Mouse (Mus musculus) liver, embryonic 16.5 days (tissue): Measurements from ENCODE around the gene Itgad. TPM values are rescaled to one million over a fixed set of nuclear protein-coding genes. Genes with fewer than 3 reads are reported as not detected.

Experiments
- ATAC-seq: fragments of 200-750 bp; cut with Nextera tagmentation; 2 replicates; pipeline ENCODE4 v1.8.0; 2017; ENCODE audit warnings: low read depth, mild to moderate bottlenecking, moderate number of reproducible peaks, moderate library complexity
- H3K27ac ChIP-seq: fragments of 300-500 bp; sonication (generic); 2 replicates; pipeline ENCODE4 v1.5.1; 2014; ENCODE audit warnings: mild to moderate bottlenecking, low read length
- H3K27me3 ChIP-seq: fragments of 300-500 bp; sonication (generic); 2 replicates; pipeline ENCODE4 v1.6.1; 2014; ENCODE audit warnings: low read depth, low read length, mixed read lengths; ENCODE audit not compliant: control insufficient read depth, insufficient read depth
- H3K36me3 ChIP-seq: fragments of 300-500 bp; sonication (generic); 2 replicates; pipeline ENCODE4 v1.6.1; 2014; ENCODE audit warnings: mild to moderate bottlenecking; ENCODE audit not compliant: control insufficient read depth, insufficient read depth
- H3K4me1 ChIP-seq: fragments of 300-500 bp; sonication (generic); 2 replicates; pipeline ENCODE4 v1.6.1; 2014; ENCODE audit warnings: low read depth, low read length, mixed read lengths; ENCODE audit not compliant: control insufficient read depth
- H3K4me2 ChIP-seq: fragments of 300-500 bp; sonication (generic); 2 replicates; pipeline ENCODE4 v1.6.1; 2014; ENCODE audit warnings: low read depth, low read length, mixed read lengths
- H3K4me3 ChIP-seq: fragments of 300-500 bp; sonication (generic); 2 replicates; pipeline ENCODE4 v1.5.1; 2014; ENCODE audit warnings: low read depth, mild to moderate bottlenecking, low read length
- H3K9ac ChIP-seq: fragments of 300-500 bp; sonication (generic); 2 replicates; pipeline ENCODE4 v1.6.1; 2014; ENCODE audit warnings: low read depth, low read length
- H3K9me3 ChIP-seq: fragments of 300-500 bp; sonication (generic); replicated peaks from 2 replicates; pipeline ENCODE4 v1.6.1; 2016; ENCODE audit warnings: low read length; ENCODE audit not compliant: control insufficient read depth
- WGBS: fragments of 180-500 bp; shearing (Covaris S2); extraction: QIAGEN DNeasy Blood & Tissue Kit; methylation state at CpG from one replicate; pipeline ENCODE4 v1.1.7; 2014; ENCODE audit not compliant: insufficient replicate concordance; 5-methylcytosine and 5-hydroxymethylcytosine counted together
- polyA plus RNA-seq: library from polyadenylated mRNA; unstranded; fragments of >200 nt; fragmentation: Nextera tagmentation; extraction: Ambion mirVana; gene quantifications from 2 replicates; pipeline ENCODE4 v1.2.1, GENCODE M21; 2015

Gene Itgad
- polyA plus RNA-seq, 1 experiment from 2014 or later = 0.13 TPM

DNA sequence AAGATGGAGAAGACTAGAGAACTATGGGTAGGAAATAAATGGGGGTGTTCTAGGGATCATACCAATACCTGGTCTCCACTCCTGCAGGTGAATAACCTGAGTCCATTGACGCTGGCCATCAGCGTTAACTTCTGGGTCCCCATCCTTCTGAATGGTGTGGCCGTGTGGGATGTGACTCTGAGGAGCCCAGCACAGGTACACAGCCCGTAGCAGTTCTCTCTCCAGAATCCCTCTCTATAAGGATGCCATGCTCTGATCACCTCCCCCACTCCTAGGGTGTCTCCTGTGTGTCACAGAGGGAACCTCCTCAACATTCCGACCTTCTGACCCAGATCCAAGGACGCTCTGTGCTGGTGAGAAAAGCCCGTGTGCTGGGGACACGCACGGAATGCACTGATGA, 48.9 kb downstream of the Itgad start:
- no peak overlapping the region for H3K4me3 ChIP-seq
- H3K27me3 ChIP-seq = no peaks in the 10 kb centered on the region
- no peak overlapping the region for H3K9ac ChIP-seq
- H3K27ac ChIP-seq = no peak overlapping the region
- H3K9me3 ChIP-seq = no peaks in the 10 kb centered on the region
- no peaks in the 10 kb centered on the region for H3K36me3 ChIP-seq
- WGBS = 81% methylated on average over 9 of the region's 9 CpGs
- H3K4me1 ChIP-seq = no peaks in the 10 kb centered on the region
- ATAC-seq = no peak
- H3K4me2 ChIP-seq = no peak overlapping the region

DNA sequence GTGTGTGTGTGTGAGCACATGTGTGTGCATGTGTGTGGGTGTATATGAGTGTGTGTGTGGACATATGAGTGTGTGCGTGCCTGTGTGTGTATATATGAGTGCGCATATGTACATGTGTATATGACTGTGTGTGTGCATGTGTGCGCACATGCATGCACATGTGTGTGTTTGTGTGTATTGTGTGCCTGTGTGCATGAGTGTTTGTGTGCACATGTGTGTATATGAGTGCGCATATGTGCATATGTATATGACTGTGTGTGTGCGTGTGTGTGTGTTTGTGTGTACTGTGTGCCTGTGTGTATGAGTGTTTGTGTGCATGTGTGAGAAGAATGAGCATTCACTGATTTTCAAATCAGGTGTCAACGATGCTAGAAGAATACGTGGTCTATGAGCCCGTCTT, 50.0 kb downstream of the Itgad start:
- Histone ChIP-seq H3K36me3 (no peaks in the 10 kb centered on the region), H3K4me2 (no peak overlapping the region), H3K9ac (no peak overlapping the region), H3K4me3 (no peak overlapping the region), H3K27me3 (no peaks in the 10 kb centered on the region), H3K4me1 (no peaks in the 10 kb centered on the region), H3K27ac (no peak overlapping the region), H3K9me3 (no peaks in the 10 kb centered on the region)
- 82% methylated on average over 8 of the region's 8 CpGs for WGBS
- no peak for ATAC-seq

- no peaks in the 10 kb centered on the region for H3K36me3 ChIP-seq
- no peak overlapping the region for H3K4me2 ChIP-seq
- no peak overlapping the region for H3K9ac ChIP-seq
- no peak overlapping the region for H3K27ac ChIP-seq
- no peak for ATAC-seq
- no peaks in the 10 kb centered on the region for H3K27me3 ChIP-seq
- H3K4me3 ChIP-seq = no peak overlapping the region
- 73% methylated on average over 18 of the region's 18 CpGs for WGBS
- H3K4me1 ChIP-seq = no peaks in the 10 kb centered on the region
- no peaks in the 10 kb centered on the region for H3K9me3 ChIP-seq
Measured at GRCm38 (mm10) chr7:128205695-128206094, 51.5 kb downstream of the Itgad start.

- ATAC-seq = no peak
- H3K9me3 ChIP-seq = no peaks in the 10 kb centered on the region
- no peak within 1 kb of the TSS for H3K4me2 ChIP-seq
- no peak within 1 kb of the TSS for H3K9ac ChIP-seq
- no peak within 1 kb of the TSS for H3K4me3 ChIP-seq
- H3K4me1 ChIP-seq = no peaks in the 10 kb centered on the region
- WGBS = 72% methylated on average over 6 of the region's 6 CpGs
- no peaks in the 10 kb centered on the region for H3K27me3 ChIP-seq
- no peak within 1 kb of the TSS for H3K27ac ChIP-seq
- H3K36me3 ChIP-seq = no peaks in the 10 kb centered on the region
Measured at GRCm38 (mm10) chr7:128206152-128206551, 52.0 kb downstream of the Itgad start, which contains the start of gene Cox6a2. Gene Cox6a2, minus strand, starts transcription at chr7:128206387.

DNA sequence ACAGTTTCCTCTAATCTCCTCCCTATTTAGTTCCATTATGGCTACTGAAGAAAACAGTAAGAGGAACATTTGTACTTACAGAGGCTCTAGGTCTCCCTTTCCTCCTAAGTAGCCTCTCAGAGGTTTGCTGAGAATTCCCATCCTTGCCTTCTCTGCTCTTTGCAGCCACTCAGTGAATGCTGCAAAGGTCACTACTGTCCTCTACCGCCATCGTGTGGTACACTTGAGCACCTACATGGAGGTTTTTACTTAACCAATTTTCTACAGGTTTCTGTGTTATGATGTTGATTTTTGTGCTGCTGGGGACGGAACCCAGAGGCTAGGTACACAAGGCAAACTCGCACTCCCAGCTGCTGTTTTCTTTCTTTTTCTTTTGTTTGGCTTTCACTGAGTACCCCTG, 54.0 kb downstream of the Itgad start:
- Histone ChIP-seq H3K9ac (no peak overlapping the region), H3K27me3 (no peaks in the 10 kb centered on the region), H3K4me3 (no peak overlapping the region), H3K4me2 (no peak overlapping the region), H3K9me3 (no peaks in the 10 kb centered on the region), H3K36me3 (no peaks in the 10 kb centered on the region), H3K27ac (no peak overlapping the region), H3K4me1 (no peaks in the 10 kb centered on the region)
- no peak for ATAC-seq
- 6% methylated on average over 4 of the region's 4 CpGs for WGBS

DNA sequence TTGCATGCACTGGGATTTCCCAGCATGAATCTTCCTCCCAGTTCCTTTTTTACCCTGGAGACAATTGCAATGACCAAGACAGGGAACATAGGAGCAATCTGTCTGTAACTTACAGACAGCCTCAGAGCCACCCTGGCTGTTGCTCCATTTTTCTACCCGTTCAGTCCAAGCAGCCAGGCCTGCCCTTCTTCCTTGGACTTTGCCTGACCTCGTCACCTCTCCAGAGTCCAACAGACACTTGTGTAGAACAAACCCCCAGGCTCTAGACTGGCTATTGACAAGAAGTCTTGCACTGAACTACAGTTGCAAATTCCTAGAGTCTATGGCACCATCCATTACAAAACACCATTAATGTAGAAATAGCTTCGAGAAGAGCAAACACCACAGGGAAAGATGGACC, 55.6 kb downstream of the Itgad start:
- Histone ChIP-seq H3K27me3 (no peaks in the 10 kb centered on the region), H3K36me3 (no peaks in the 10 kb centered on the region), H3K4me2 (no peak overlapping the region), H3K4me3 (no peak overlapping the region), H3K9ac (no peak overlapping the region), H3K4me1 (no peaks in the 10 kb centered on the region), H3K27ac (no peak overlapping the region), H3K9me3 (no peaks in the 10 kb centered on the region)
- WGBS = 39% methylated on average over 3 of the region's 3 CpGs
- no peak for ATAC-seq

- ATAC-seq = no peak
- no peaks in the 10 kb centered on the region for H3K27me3 ChIP-seq
- H3K36me3 ChIP-seq = no peaks in the 10 kb centered on the region
- H3K9ac ChIP-seq = no peak overlapping the region
- no peak overlapping the region for H3K27ac ChIP-seq
- no peak overlapping the region for H3K4me3 ChIP-seq
- 38% methylated on average over 4 of the region's 4 CpGs for WGBS
- no peaks in the 10 kb centered on the region for H3K9me3 ChIP-seq
- no peaks in the 10 kb centered on the region for H3K4me1 ChIP-seq
- no peak overlapping the region for H3K4me2 ChIP-seq
Measured at GRCm38 (mm10) chr7:128219952-128220351, 65.8 kb downstream of the Itgad start.

DNA sequence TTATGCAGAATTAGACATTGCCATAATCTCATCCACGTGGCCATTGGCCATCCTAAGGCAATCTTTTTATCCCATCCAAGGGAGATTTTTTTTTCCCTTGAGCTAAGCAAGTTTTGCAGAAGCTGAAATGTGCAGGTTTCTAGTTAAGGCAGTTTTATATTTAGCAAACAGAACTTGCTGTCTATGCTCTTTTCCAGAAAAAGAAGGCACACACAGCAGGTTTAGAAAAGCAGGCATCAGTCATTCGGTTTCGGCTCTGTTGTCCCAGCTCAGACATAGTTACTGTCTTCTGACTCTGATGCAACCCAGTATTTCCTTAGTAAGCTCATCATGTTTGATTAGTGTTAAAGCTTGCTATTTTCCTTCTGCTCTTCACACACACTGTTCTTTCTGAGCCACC, 66.8 kb downstream of the Itgad start:
- 66% methylated on average over 3 of the region's 3 CpGs for WGBS
- Histone ChIP-seq H3K36me3 (no peaks in the 10 kb centered on the region), H3K4me3 (no peak overlapping the region), H3K9me3 (no peaks in the 10 kb centered on the region), H3K4me2 (no peak overlapping the region), H3K9ac (no peak overlapping the region), H3K4me1 (no peaks in the 10 kb centered on the region), H3K27me3 (no peaks in the 10 kb centered on the region), H3K27ac (no peak overlapping the region)
- ATAC-seq = no peak

GRCm38 (mm10) chr7:128231741-128232140, 77.6 kb downstream of the Itgad start:
- Histone ChIP-seq H3K36me3 (no peaks in the 10 kb centered on the region; the same call in 1 of the 2 replicates), H3K9ac (no peak overlapping the region), H3K4me1 (peaks cover 6% of the 10 kb centered on the region), H3K9me3 (no peaks in the 10 kb centered on the region), H3K4me3 (no peak overlapping the region), H3K27me3 (no peaks in the 10 kb centered on the region; the same call in 1 of the 2 replicates), H3K27ac (no peak overlapping the region), H3K4me2 (no peak overlapping the region)
- ATAC-seq = no peak
- 34% methylated on average over 8 of the region's 8 CpGs for WGBS
